Mouse (Mus musculus): ENCODE results near the gene Gpr84.

Gpr84 gene

DNA sequence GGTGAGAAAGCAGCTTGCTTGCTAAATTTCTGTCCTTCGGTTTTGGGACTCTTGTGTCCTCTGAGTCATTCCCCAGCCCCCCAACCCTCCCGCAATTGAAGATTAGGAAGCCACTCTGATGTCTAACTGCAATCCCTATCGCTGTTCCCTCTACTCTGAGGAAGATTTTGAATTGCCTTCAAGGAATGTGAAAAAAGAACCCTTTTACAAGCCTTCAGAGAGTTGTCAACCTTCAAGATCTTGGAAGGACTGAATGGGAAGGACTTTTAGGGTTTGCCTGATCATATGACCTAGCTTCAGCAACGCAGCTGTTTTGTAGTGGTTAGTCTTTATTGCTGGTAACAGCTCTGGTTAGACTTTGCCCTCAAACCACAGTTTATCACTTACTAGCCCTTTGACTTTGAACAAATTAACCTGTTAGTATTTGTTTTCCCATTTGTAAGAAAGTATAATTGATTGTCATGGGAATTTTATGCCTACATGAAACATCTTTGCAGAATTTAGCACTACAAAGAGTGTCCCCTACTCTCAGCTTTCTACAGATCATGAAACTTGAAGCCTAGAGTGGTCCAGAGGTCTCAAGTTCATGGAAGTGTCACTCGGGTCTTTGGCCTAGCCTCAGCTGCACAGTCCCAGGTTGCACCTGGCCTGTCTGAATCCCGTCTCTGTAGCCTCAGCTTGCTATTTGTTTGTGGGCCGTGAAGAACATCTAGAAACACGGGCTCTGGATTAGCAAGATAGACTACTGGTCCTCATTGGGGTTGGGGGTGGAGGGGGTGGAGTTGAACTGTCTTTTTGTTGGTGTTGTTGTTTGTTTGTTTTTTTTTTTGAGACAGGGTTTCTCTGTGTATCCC lies 4.4 kb downstream of the Gpr84 start:
- DNase-seq (ENCODE audit: low spot score in 2 of 2), result no peak

GRCm38 (mm10) chr15:103305070-103305678 lies 5.2 kb downstream of the Gpr84 start:
- DNase-seq (ENCODE audit: low spot score in 2 of 2), result peak; percentile 97 to 98

GRCm38 (mm10) chr15:103304616-103304969 lies 5.8 kb downstream of the Gpr84 start:
- DNase-seq (ENCODE audit: low spot score in 2 of 2), result no peak

- DNase-seq (ENCODE audit: low spot score in 2 of 2), result no peak
Observed at GRCm38 (mm10) chr15:103303916-103304615, 6.3 kb downstream of the Gpr84 start.

GRCm38 (mm10) chr15:103302341-103303021 lies 7.9 kb downstream of the Gpr84 start:
- DNase-seq (ENCODE audit: low spot score in 2 of 2), result no peak

DNA sequence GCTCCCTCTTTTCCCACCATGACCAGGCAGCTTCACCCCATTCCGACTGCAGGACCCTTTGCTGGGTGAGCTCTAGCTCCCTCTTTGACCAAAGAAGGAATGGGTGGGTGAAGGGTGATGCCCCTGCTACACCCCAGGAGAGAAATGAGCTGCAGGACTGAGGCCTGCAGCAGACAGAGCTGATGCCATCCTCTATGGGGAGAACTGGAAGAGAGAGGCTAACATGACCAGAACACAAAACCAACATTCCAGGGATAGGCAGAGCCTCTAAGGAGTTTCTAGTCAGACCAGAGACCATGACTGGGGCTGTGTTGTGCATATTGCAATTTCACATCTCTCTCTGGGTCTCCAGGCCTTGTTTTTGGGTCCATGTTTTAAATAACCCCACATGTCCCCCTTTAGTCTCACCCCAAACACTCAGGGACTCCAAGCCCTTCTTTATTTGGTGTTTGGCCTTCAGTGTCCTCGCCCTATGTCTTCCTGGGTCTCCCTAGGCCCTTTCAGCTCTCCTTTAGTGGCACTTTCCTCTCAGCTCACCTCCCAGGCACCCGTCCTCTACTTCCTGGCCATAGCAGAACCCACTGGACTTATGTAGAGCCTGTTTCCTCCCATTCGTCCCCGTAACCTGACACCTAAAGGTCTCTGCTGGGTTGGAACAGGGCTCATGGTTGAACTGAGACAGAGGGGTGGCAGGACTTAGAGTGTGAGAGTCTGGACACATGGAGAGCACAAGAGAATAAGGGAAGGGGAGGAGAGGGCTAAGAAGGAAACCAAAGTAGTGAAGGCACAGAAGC lies 8.7 kb downstream of the Gpr84 start:
- no peak for DNase-seq (ENCODE audit: low spot score in 2 of 2)

DNA sequence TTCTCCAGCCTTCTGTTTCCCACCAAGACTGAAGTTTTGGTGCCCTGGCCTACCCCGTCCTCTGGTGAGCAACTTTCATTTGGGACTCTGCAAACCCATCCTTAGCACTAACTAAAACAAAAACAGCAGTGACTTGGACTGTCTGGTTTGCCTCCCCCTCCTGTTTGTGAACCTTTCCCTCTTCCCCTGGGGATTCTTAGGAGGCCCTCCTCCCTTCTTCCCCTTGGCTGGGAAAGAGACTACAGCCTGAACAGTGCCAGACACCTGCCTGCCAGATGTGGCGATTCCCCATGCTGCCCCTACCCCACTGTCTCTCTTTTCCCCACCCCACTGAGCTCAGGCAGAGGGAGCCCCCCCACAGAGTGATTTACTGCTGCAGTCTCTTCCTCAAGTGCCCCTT lies 9.4 kb downstream of the Gpr84 start:
- no peak for DNase-seq (ENCODE audit: low spot score in 2 of 2)

- no peak for DNase-seq (ENCODE audit: low spot score in 2 of 2)
Observed at GRCm38 (mm10) chr15:103300560-103300959, 9.9 kb downstream of the Gpr84 start.

- peak; percentile 53 to 65 for DNase-seq (ENCODE audit: low spot score in 2 of 2)
Observed at GRCm38 (mm10) chr15:103300067-103300471, 10.3 kb downstream of the Gpr84 start.

DNA sequence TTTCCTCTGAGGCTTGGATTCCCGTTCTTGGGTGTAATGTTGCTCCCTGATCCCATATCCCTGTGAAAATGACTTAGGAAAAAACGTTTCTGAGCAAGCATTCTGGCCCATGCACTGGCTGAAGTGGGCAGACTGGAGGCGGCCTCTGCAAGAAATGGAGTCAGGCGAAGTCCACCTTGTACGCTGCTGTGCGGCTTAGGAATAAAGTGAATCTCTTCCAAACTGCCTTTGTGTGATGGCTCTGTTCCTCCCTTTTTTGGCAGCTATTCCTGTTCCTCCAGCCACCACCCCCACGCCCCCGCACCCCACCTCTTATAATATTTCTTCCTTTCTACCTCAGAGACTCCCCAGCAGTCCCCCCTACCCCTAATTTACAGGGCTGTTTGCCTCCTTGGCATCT lies 10.8 kb downstream of the Gpr84 start:
- no peak for DNase-seq (ENCODE audit: low spot score in 2 of 2)

GRCm38 (mm10) chr15:103298861-103299616 lies 11.4 kb downstream of the Gpr84 start:
- DNase-seq (ENCODE audit: low spot score in 2 of 2), result no peak

GRCm38 (mm10) chr15:103298026-103298425 lies 12.4 kb downstream of the Gpr84 start:
- no peak for DNase-seq (ENCODE audit: low spot score in 2 of 2)

- DNase-seq (ENCODE audit: low spot score in 2 of 2), result no peak
Observed at GRCm38 (mm10) chr15:103297313-103297712, 13.1 kb downstream of the Gpr84 start.

DNA sequence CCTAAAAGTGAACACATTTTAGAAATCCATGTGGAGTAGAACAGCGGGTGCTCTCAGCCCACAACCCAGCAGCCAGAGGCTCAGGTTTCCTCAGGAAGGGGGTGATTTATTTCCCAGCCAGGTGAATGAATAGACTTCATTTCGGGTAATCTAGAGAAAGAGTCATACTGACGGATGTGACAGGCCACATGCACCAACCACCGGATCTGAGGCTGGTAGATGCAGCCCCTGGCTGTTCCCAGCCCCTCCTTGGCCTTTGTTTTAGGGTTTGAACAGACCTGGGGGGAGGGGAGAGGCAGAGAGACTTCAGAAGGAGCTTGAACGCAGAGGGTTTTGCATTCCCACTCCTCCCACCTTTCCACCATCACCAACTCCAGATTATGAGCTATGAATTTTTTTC lies 14.6 kb downstream of the Gpr84 start:
- DNase-seq (ENCODE audit: low spot score in 2 of 2), result no peak

DNA sequence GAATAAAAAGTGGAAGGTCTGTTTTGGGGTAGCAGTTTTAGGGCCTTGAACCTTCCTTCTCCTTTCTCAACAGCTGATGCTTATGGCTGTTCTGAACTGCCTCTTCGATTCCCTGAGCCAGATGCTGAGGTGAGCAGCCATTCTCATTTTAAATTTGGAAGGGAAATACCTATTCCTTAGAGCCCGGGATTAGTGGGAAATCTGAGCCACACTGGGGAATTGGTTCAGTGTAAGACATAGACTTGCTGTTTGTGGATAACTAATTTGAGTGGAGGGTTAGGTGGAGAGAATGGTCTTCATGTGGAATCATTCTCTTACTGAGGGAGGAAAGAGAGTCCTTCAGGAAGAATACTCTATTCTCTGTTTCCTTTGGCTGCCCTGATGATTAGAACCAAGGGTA lies 15.8 kb downstream of the Gpr84 start:
- no peak for DNase-seq (ENCODE audit: low spot score in 2 of 2)

GRCm38 (mm10) chr15:103293375-103293774 lies 17.0 kb downstream of the Gpr84 start:
- no peak for DNase-seq (ENCODE audit: low spot score in 2 of 2)

GRCm38 (mm10) chr15:103292673-103293345 lies 17.6 kb downstream of the Gpr84 start:
- DNase-seq (ENCODE audit: low spot score in 2 of 2), result no peak

DNA sequence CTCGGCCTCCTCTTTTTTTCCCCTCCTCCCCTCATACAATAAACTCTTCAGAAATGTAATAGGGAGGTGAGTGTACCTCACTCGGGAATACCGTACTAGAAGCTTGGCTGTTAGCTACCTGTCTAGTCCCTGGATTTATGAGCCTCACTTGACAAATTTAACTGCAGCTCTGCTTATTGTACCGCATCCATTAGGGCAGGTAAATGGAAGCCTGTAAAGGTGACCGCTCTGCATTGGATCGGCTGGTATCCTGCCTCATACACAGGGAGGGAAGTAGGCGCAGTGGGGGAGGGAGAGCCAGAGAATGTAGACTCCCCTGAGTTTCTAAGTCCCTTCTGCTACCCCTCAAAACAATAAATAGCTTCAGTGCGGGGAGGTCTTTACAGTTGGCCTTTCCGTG lies 19.6 kb downstream of the Gpr84 start:
- DNase-seq (ENCODE audit: low spot score in 2 of 2), result no peak

GRCm38 (mm10) chr15:103290417-103290816 lies 20.0 kb downstream of the Gpr84 start:
- no peak for DNase-seq (ENCODE audit: low spot score in 2 of 2)

DNA sequence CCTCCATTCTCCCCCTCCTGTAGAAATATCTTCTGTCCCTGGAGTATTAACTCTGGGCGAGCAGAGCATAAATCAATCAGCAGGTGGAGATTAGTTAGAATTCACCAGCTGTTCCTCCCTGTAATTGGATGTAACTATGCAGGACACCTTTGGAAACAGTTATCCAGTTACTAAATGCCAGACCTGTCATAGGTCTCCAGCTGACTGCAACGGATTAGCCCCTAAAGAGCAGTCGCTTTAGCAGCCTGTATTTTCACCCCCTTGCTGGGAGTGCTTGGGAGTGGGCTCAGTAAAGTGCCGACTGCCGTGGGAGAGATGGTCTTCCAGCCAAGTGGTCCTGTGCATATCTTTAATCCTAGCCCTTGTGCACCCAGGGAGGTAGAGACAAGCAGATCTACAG lies 20.8 kb downstream of the Gpr84 start:
- DNase-seq (ENCODE audit: low spot score in 2 of 2), result no peak
